Mouse (Mus musculus): ENCODE measurements around the gene Ube2d1. TPM values are rescaled to one million over a fixed set of nuclear protein-coding genes. Genes with fewer than 3 reads are reported as not detected.

The Ube2d1 gene
- 10 to 100 TPM; 52.8 to 54.0 TPM for total RNA-seq (2021)
- long read RNA-seq, experiment 1, transcript Ube2d1-201 (7 exons, 1,431 nt): major isoform, 14 of 16 reads
- long read RNA-seq, experiment 1, partial matches to known transcripts: 0 of 16 reads
- long read RNA-seq, experiment 1, other reads (novel, unspliced or antisense): 2 of 16 reads
- long read RNA-seq, experiment 2, transcript Ube2d1-201 (7 exons, 1,431 nt): major isoform, 21 of 23 reads
- long read RNA-seq, experiment 2, partial matches to known transcripts: 0 of 23 reads
- long read RNA-seq, experiment 2, other reads (novel, unspliced or antisense): 2 of 23 reads

DNA sequence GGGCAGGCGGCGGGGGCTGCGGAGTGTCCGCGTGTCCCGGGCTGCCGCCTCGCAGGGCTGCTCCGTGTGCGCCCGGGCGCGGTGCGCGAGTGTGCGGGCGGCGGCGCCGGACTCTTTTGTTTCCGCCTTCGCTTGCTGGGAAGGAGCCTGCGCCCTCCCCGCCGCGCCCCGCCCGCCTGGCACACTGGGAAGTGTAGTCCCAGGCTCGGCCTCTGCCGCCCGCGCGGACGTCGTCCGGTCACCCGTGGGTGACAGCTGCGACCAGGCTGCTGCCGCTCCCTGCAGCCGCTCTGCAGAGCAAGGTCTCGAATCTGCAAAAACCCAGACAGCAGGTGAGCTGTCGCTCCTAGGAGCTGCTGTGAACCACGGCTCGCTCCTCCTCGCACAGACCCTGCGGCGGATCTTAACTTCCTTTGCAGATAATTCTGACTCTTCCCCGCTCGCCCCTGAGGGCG, at the start of gene Ube2d1:
Gene Ube2d1, minus strand, starts transcription at position 137 of the 455 bp plus-strand sequence.
- Histone ChIP-seq H3K27ac (peak within 1 kb of the TSS; percentile 97), H3K4me3 (peak within 1 kb of the TSS; percentile 91)
- DNase-seq (ENCODE audit: low spot score in 2 of 2): peak; percentile 91 to 92
- TF ChIP-seq CTCF (conservative IDR thresholded peaks at IDR 0.05): peak; percentile 71

DNA sequence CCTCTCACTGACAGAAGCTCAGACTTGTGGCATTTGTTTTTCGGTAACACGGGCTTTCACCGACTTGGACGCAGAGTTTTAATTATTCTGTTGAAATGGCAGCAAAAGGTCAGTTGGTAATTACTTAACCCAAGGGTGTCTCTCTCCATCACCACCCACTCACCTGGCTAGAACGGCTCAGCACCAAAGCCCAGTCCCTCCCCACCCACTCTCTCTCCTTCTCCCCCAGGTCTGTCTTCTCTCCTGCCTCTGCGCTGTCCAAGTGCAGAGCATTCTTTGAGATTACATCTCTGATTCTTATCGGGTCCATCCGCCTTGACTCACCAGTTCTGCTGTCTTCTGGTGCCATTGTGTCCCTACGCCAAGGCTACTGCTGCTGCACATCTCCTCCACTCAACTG, 47.8 kb upstream of the Ube2d1 start:
- Histone ChIP-seq H3K27ac (no peak overlapping the region), H3K4me3 (no peak overlapping the region)
- no peak for DNase-seq (ENCODE audit: low spot score in 2 of 2)
- no peak for TF ChIP-seq CTCF (conservative IDR thresholded peaks at IDR 0.05)

GRCm38 (mm10) chr10:71332376-71332775, 47.3 kb upstream of the Ube2d1 start:
- peak; percentile 60 for TF ChIP-seq CTCF (conservative IDR thresholded peaks at IDR 0.05)

GRCm38 (mm10) chr10:71331908-71332307, 46.8 kb upstream of the Ube2d1 start:
- DNase-seq (ENCODE audit: low spot score in 2 of 2): no peak
- no peak for TF ChIP-seq CTCF (conservative IDR thresholded peaks at IDR 0.05)
- Histone ChIP-seq H3K4me3 (no peak overlapping the region), H3K27ac (no peak overlapping the region)

More at GRCm38 (mm10) chr10:71332376-71332775, 47.3 kb upstream of the Ube2d1 start:
- DNase-seq (ENCODE audit: low spot score in 2 of 2): no peak
- Histone ChIP-seq H3K4me3 (no peak overlapping the region), H3K27ac (no peak overlapping the region)

- no peak overlapping the region for H3K4me3 ChIP-seq
- no peak for DNase-seq (ENCODE audit: low spot score in 2 of 2)
- H3K27ac ChIP-seq: no peak overlapping the region
- no peak for TF ChIP-seq CTCF (conservative IDR thresholded peaks at IDR 0.05)
These were observed 45.0 kb upstream of the Ube2d1 start for GRCm38 (mm10) chr10:71330070-71330469.

- H3K27ac ChIP-seq: no peak overlapping the region
- TF ChIP-seq CTCF (conservative IDR thresholded peaks at IDR 0.05): no peak
- no peak overlapping the region for H3K4me3 ChIP-seq
- no peak for DNase-seq (ENCODE audit: low spot score in 2 of 2)
These were observed 44.2 kb upstream of the Ube2d1 start for GRCm38 (mm10) chr10:71329295-71329694.

DNA sequence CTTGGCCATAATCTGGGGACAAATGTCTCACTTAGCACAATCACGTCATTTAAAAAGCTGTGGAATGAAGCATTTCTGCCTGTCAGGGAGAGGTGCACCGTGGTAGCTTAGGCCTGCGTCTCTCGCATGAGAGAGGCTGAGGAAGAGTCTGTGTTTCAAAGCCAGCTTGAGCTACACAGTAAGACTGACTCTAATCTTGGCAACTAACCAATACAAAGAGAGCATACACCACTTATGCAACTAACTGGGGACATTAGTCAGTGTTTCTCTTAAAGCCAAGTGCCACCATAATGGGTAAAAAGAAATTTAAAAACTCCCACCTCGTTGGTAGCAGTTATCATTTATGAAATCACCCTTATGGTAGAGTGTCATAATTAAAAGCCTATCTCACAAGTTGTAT, 43.8 kb upstream of the Ube2d1 start:
- TF ChIP-seq CTCF (conservative IDR thresholded peaks at IDR 0.05): no peak
- no peak for DNase-seq (ENCODE audit: low spot score in 2 of 2)
- Histone ChIP-seq H3K27ac (no peak overlapping the region), H3K4me3 (no peak overlapping the region)

DNA sequence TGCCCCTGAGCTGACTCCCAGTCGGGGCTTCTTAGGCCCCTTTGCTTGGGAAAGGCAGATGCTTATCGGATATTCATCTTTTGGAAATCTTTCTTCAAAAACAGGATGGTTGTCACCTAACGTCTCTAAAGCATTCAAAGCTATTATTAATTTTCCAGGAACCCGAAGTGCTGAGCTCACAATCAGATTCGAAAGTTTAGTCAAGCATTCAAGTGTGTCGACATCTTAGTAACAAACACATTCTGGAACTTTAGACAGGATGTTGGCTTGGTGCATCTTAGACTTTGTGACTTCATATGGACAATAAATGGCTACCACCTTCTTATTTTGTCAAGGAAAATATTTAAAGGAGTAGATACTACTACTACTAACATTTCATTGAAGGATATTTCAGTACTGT, 43.3 kb upstream of the Ube2d1 start:
- no peak overlapping the region for H3K4me3 ChIP-seq
- TF ChIP-seq CTCF (conservative IDR thresholded peaks at IDR 0.05): no peak
- H3K27ac ChIP-seq: no peak overlapping the region
- DNase-seq (ENCODE audit: low spot score in 2 of 2): no peak

DNA sequence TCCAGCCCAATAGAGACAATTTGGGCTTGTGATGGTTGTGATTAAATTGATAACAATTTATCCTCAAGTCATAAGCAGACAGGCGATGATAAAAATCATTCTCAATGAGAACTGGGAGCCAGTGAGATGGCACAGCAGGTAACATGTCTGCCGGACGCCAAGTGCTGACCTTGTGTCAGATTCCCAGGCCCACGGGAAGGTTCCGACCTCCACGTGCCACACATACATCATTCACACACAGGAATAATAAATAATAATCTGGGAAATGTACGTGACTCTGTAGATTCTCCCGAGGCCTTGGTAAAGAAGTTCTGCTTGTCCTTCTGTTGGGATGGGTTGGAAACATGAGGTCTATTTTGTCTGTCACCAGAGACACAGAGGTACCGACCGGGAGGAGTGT, 42.3 kb upstream of the Ube2d1 start:
- no peak overlapping the region for H3K27ac ChIP-seq
- no peak overlapping the region for H3K4me3 ChIP-seq
- TF ChIP-seq CTCF (conservative IDR thresholded peaks at IDR 0.05): no peak
- DNase-seq (ENCODE audit: low spot score in 2 of 2): no peak

DNA sequence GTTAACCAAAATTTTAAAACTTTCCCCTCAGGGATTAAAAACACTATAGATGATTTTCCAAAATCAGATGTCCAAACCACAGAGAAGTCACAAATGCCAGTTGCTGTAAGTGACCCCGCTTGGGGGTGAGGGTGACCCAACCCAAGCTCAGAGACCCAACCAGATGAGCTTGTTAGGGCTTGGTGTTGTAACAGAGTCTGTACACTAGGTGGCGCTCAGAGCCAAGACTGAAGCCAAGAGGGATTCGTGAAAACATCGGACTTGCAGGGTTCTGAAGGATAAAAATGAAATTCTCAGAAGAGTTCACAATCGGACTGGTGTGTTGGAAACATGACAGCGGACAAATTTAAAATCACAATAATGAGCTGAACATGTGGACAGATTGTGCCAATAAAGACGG, 41.7 kb upstream of the Ube2d1 start:
- peak; percentile 100 for TF ChIP-seq CTCF (conservative IDR thresholded peaks at IDR 0.05)

DNA sequence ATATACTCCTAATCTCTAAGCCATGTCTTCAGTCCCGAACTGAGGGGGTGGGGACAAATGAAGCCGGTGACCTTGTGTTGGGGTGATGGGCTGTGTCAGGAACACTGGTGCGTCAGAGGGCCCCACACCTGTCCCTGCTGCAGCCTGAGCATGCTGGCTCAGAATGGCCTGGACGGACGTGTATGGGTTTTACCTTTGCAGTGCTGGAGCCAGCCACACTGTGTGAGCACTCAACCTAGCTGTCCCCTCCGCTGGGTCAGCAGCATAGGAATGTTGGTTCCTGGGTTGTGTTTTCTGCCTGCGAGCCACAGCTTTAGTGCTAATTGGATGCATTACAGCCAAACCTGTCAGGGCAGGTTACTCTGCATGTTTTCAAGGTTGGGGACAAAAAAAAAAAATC, 41.1 kb upstream of the Ube2d1 start:
- no peak for DNase-seq (ENCODE audit: low spot score in 2 of 2)
- H3K27ac ChIP-seq: no peak overlapping the region
- TF ChIP-seq CTCF (conservative IDR thresholded peaks at IDR 0.05): no peak
- no peak overlapping the region for H3K4me3 ChIP-seq

More for the DNA sequence above, 41.7 kb upstream of the Ube2d1 start:
- H3K27ac ChIP-seq: no peak overlapping the region
- no peak overlapping the region for H3K4me3 ChIP-seq
- peak; percentile 58 to 82 for DNase-seq (ENCODE audit: low spot score in 2 of 2)

DNA sequence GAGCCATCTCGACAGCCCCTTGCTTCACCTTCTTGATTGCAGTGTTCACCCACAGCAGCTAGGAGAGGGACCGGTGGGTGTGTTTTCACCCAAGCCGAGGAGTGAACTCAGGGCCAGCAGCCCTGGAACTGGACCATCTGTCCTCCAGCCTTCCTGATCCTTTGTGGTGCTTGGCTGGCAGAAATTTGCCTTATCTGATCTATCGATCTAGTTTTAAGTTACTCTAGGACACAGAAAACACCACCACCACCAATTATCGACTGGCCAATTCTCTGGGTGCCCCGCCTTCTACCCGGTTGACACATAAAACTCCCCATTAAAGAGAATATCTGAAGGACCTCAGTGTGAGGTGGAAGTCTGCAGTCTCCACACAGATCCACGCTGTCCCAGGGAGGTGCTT, 38.6 kb upstream of the Ube2d1 start:
- H3K4me3 ChIP-seq: no peak overlapping the region
- no peak for TF ChIP-seq CTCF (conservative IDR thresholded peaks at IDR 0.05)
- DNase-seq (ENCODE audit: low spot score in 2 of 2): no peak
- no peak overlapping the region for H3K27ac ChIP-seq

GRCm38 (mm10) chr10:71316497-71316896, 31.4 kb upstream of the Ube2d1 start:
- H3K4me3 ChIP-seq: no peak overlapping the region
- no peak for TF ChIP-seq CTCF (conservative IDR thresholded peaks at IDR 0.05)
- no peak overlapping the region for H3K27ac ChIP-seq
- DNase-seq (ENCODE audit: low spot score in 2 of 2): no peak

DNA sequence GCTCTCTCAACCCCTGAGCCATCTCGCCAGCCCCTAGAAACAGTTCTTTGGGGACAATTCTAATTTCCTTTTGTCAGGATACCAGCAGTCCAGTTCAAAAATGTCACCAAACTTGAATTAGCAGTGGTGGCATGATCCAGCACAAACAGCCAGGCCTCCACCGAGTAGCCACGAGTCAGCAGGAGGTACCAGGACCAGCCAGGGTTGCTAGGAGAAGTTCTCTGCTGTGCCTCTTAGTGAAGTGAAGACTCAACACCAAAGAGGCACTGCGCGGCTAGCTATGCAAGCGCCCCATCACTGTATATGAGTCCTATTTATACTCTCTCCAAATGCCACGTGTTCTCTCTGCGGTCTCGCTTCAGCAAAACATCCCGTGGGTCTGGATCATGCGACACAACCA, 31.0 kb upstream of the Ube2d1 start:
- no peak for TF ChIP-seq CTCF (conservative IDR thresholded peaks at IDR 0.05)

More for the DNA sequence above, 31.0 kb upstream of the Ube2d1 start:
- no peak for DNase-seq (ENCODE audit: low spot score in 2 of 2)
- Histone ChIP-seq H3K27ac (no peak overlapping the region), H3K4me3 (no peak overlapping the region)

All from layer of hippocampus, adult 2 months (tissue).